Mouse (Mus musculus) mouse trophoblast stem cell (cell line): ENCODE data around the gene Gimap4.
"Not testable (repeated sequence)": the region's sequence is repeated elsewhere in the genome, so short reads cannot be mapped to it uniquely, and the experiment has no call there.

Experiments used
- in situ Hi-C, 2 experiments: fragments of 300-500 bp; cut with MseI, MboI; formaldehyde crosslinking; loops; 2 replicates in 1 of 2; 3 replicates in 1 of 2; pipeline ENCODE4 v1.15.1; 2025

Gimap4 gene

DNA sequence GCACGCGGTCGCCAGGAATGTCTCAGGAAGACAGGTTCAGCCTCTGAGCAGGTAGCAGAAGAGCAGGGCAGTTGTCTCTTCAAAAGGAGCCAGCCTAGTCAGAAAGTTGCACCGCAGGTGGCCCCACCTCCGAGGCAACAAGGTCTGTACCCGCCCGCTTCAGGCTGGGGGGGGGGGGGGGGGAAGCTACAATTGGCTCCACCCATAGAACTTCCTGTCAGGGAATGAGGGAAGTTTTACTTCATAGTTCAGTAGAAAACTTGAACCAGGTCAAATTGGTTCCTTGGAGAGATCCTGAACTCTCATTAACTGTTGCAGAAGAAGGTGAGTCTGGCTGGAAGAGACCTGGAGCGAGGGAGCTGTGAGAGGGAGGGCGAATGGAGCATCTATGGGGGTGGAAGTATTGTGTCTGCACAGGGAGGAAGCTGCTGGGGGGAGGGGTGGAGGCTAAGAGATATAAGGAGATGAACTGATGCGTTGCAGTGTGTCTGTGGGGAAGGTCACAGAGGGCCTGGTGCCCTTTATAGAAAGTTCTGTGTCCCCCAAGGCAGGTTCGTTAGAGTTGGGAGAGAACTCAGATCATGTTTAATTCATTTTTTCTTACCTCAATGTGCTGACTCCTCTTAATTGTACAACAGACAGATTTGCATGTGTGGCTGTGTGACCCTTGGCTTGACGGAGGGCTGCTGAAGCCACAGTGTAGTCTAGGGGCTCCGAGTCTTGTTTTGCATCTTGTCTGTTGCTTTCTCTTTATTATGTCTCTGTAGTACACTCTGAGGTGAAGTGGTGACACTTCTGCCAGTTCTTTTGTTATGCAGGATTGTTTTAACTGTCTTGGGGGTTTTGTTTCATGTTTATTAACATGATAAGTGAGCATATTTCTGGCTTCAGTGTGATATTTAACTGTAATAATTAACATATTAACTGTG is 8.2 kb upstream of the Gimap4 start, which contains the start of gene Gimap9:
Gene Gimap9, plus strand, starts transcription at position 199 of the 929 bp plus-strand sequence.
- in situ Hi-C loops: no loop called here

DNA sequence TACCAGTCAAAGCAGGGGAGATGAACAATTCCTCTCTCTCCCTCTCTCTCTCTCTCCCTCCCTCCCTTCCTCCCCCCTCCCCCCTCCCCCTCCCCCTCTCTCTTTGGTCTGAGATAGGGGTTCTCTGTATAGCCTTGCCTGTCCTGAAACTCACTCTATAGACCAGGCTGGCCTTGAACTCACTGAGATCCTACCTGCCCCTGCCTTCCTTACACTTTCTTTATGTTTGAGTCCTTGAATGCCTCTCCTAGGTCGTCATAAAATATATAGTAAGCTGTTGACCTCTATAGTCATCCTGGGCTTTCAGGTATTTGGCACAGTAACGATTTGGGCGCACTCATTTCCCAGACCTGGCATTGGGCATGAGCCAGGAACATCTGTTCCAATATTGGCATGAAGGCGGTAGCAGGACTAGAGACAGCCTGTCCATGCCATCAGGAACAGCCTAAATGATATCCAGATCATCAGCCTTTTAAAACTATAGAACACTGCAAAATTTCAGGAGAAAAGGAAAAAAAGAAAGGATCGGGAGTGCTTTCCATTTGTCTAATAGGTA is 7.4 kb upstream of the Gimap4 start:
- in situ Hi-C loops: no loop called here

DNA sequence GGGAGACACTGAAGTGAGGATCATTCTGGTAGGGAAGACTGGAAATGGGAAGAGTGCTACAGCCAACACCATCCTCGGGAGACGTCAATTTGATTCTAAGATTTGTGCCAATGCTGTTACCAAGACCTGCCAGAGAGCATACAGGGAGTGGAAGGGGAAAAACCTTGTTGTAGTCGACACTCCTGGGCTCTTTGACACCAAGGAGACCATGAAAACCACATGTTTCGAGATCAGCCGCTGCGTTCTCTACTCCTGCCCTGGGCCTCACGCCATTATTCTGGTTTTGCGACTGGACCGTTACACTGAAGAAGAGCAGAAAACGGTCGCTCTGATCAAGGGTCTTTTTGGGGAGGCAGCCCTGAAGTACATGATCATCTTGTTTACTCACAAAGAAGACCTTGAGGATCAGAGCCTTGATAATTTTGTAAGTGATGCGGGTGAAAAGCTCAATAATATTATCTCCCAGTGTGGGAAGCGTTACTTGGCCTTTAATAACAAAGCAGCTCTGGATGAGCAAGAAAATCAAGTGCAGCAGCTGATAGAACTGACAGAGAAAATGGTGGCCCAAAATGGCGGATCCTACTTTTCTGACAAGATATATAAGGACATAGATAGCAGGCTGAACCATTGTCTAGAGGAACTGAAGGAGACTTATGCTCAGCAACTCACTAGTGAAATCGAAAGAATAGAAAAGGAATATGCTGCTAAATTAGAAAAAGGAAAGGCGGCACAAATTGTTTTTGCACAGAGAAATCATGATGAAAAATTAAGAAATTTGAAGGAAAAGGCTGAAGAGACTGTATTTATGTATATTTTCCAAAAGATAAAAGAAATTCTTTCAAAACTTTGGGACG is 6.6 kb upstream of the Gimap4 start:
- in situ Hi-C loops: no loop called here

DNA sequence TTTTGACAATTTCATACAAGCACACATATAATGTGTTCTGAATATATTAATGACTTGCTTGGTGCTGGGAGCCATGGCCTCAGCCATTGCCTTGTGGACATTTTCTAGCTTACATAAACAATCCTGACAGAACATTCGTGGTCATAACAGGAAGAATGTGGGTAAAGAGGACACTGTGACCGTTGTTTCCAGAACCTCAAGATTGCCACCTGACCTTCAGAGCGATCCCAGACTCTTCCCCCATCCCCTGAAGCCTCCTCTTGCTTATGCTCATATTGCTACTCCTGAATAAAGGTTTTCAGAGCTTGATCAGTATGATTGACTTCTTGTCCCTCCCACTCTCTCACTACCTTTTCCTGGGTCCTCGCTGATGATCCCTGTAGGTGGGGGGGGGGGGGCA is 6.0 kb upstream of the Gimap4 start:
- in situ Hi-C loops: no loop called here

DNA sequence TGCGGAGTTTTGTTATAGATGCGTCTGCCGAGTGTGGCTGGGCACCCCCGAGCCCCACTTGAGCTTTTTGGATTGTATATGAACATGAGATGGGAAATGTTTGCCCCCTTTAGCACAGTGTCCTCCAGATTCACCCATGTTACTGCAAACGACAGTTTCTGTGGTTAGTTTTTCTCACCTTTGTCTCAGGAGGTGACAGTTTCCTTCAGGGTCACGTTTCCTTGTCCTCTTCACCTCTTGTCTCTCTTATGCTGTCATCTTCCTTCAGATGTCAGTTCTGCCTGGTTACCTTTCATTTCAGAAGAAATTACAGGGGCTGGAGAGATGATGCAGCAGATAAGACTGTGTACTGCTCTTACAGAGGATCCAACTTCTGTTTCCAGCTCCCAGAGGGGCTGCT is 4.6 kb upstream of the Gimap4 start:
- in situ Hi-C loops: no loop called here

DNA sequence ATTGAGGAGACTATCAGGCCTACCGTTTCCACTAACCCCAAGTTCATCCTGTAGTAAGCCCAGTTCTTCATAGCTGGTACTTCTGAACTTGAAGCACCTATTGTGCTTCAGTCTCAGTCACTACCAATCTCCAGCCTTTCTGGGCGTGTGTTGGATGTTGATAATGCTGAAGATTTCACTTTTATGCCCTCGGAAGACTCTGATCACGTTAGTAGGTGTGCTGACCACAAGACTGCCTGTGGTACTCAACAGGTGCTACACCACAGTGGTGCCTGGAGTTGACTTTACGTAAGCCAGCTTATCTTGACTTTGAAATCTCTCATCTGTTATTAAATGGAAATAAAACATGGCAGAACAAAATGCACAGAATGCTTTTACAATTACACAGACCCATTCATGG is 3.9 kb upstream of the Gimap4 start:
- in situ Hi-C loops: no loop called here

DNA sequence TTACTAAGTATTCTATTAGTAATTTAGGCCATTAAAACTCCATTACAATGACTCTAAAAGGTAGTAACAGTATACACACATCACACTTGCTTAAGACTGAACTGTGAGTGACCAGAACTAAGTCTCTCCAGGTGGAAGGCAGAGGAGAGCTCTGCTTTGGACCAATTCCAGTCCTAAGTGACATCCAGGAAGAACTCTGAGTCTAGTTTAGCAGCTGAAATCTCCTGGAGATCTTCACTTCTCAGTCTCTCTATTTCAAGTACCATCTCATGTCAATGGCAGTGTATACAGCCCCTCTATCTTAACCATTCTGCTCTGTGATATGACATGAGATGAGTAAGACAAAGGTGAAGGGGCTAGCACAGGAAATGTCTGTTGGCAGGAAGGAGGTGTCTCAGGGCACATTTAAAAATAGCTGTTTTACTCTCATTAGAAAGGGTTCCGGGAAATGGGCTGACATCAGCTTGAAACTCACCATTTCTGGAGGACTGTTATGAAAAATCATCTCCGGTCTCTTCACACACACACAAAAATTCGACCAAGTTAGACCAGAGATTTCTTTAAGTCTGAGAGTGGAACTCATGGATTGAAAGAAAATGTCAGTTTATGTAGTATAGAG is 2.8 kb upstream of the Gimap4 start:
- in situ Hi-C loops: no loop called here

DNA sequence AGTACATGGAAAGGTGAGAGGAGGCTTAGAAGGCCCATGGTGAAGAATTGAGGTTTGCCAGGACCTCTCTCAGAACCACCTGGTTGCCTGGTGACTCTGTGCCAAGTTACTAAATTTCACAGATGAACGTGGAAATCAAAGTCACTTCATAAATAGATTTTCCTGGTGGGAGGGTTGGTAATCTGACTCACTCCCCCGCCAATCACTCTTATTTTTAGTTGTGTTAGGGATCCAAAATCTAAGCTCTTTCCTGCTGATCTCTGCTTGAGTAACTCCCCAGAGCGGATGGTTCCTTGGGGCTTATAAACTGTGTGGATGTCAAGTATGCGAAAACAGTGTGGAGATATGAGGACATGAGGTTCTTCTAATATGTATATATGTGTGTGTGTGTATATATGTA is 2.1 kb upstream of the Gimap4 start:
- in situ Hi-C loops: no loop called here

DNA sequence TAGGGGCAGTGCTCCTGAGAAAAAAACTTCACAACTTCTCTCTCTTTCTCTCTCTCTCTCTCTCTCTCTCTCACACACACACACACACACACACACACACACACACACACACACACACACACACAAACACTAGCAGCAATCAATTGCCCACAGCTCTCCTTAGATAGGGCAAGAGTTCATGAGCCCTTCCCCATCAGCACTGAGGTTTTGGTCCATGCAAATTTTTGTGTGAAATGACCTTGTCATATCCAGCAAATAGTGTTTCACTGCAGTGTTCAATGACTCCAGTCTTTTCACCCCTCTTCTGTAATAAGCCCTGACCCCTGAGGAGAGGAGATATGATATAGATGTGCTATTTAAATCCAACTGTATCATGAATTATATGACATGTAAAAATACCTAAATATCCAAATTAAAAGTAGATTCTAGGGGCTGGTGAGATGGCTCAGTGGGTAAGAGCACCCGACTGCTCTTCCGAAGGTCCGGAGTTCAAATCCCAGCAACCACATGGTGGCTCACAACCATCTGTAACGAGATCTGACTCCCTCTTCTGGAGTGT is 1.0 kb upstream of the Gimap4 start:
- in situ Hi-C loops: not testable (repeated sequence)

DNA sequence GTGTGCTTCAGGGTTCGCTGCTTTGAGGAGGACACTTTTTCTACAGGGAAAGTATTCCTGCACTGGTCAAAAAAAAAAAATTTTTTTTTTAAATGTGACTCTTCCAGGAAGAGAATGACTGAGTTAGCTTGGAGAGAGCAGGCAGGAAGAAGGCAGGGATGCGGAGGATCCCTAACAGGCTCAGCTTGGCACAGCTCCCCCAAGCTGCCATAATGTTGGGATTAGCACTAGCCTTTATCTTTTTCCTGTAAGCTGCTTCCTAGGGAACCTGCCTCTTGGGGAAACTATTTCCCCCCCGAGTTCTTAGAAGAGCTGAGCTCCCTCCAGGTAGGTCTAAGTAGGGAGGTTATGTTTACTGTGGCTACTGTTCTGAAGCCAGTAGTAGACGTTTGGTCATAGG is 457 bp downstream of the Gimap4 start:
- in situ Hi-C loops: no loop called here

DNA sequence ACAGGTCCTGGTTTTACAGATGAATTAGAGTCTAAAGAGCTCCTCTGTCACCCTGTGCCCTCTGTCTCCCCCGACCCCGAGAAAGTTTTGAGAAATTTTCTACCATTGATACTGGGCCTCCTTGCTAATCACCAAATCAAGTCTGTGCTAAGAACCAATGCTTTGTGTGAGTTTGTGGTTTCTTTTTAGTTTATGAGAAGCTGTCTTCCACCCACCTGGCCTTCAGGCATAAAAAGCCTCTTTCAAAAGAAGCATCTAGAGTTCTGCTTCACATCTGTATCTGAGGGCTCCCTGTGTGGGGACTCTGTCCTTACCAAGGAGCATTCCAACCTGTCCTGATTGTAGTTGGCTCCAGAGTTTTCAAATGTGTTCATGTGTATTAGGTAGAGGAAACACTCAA is 902 bp downstream of the Gimap4 start:
- in situ Hi-C loops: no loop called here

DNA sequence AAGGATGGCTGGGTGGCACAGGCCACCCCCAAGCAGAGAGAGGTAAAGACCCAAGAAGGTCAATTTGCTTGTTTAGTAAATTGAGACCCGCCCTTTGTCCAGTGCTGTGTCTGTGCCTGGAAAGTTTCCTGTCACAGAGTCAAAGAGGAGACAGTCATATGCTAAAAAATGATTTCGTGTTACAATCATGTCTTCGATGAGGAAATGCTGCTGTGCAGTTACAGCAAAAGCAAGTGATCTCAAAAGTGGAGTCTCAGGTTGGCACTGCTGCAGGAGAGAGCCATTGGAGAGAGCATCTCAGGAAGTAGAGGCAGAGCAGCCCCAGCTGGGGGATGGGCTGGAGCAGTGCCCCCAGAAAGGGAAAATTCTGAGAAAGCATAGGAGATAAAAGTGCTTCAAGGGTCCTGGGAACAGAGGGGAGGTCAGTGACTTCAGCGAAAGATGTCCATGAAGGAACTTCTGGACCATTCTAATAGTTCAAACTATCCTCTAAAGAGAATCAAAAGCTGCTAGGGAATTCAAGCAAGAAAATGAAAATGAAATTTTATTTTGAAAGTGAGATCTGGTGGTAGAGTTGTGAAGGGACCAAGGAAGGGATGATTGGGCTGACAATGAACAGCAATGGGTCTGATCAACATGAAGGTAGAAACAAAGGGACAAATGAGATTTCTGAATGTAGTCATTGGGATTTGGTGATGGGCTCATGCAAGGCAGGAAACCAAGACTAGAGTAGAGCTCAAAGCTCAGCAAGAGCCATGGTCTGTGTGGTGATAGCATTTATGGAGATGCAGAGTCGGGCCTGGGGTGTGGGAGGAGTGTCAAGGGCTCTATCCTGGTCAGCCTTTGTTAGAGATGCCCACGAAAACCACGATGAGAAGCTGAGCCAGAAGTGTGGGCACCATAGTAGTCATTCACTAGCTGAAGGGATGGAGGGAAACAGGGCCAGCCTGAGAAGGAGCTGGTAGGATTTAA is 1.6 kb downstream of the Gimap4 start:
- in situ Hi-C loops: no loop called here

DNA sequence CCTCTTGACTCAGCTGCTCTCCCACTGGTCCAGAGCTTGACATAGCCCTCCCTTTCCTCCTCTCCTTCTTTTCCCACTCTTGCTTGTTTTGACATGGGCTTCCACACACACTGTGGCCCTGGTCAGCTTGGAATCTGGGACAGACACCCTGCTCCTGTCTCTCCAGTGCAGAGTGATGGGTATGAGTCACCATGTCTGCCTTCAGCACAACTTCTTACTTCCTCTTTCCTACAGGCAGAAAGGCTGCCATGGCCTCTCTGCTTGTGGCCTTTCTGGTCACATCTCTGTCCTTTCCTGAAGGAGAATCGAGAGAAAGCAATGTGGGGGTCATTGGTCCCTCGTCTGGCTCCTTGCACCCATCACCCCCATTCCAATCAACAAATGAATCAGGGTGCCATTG is 2.7 kb downstream of the Gimap4 start:
- in situ Hi-C loops: no loop called here

DNA sequence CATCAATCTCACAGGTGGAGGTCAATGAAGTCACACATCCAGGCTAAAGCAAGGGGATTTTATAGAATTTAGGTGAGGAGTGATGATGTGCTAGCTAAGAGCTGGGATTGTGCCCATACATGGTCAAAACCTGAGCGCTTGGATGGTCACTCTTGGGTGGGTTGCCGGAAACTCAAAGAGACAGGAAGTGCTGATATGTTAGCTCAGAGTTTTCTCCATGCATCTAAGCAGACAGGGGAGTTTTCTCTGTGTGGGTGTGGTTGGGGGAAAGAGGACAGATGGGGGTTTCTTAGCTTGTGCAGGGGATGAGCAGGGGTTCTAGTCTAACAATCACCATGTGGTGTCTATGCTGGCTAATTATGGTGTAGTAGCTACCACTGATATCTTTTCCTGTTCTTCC is 5.0 kb downstream of the Gimap4 start:
- in situ Hi-C loops: no loop called here

DNA sequence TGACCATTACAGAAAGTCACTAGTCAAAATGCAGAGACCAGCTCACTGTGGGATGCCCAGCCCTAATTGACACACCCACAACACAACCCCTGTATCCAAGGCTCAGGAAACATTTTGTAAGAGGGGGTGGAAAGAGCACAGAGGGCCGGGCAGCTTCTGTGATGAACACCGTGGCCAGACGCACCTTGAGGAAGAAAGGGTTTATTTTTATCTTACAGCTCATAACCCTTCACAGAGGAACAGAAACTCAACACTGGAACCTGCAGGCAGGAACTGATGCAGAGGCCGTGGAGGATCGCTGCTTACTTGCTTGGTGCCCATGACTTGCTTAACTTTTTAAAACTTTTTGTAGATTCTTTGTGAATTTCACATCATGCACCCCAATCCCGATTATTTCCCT is 8.6 kb downstream of the Gimap4 start:
- in situ Hi-C loops: no loop called here

DNA sequence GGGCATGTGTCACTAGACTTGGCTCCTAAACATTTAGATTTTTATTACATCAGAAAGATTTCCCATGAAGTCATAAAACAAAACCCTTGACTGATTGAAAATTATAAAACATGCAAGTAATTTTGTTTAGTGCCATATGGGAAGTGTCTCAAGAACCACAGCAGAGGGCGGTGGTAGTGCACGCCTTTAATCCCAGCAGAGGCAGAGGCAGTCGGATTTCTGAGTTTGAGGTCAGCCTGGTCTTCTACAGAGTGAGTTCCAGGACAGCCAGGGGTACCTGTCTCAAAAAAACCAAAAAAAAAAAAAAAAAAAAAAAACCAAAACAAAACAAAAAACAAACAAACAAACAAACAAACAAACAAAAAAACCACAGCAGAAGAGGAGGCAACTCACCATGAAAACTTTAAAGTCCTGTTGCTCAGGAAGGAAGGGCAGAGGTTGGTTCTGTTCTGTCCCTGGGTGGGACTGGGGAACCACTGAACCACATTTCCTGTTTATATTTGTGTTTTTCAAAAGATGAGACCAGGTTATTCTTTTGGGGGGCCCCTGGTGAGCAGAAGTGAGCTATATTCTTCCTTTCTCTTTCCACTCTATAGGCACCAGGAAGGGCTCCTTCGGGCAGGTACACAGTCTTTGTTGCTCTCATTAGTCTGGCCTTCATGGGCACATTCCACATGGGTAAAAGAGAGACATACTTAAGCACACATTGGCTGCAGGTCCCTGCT is 12.6 kb downstream of the Gimap4 start:
- in situ Hi-C loops: no loop called here

DNA sequence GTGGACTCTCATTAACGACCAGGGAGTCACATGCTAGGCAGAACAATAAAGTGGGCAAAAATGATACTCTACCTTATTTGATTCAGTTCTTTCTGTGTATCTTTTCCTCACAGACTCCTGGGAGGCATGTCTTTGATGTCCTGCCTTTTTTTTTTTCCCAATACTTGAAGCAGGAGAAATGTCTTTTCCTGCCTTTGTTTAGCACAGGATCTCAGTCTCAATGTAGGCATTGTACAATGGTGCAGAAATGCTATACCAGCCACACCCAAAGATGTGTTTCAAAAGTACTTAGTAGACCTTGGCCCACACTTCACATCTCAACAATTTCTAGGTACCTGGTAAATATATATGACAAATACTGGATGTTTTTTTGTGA is 13.2 kb downstream of the Gimap4 start:
- in situ Hi-C loops: no loop called here

DNA sequence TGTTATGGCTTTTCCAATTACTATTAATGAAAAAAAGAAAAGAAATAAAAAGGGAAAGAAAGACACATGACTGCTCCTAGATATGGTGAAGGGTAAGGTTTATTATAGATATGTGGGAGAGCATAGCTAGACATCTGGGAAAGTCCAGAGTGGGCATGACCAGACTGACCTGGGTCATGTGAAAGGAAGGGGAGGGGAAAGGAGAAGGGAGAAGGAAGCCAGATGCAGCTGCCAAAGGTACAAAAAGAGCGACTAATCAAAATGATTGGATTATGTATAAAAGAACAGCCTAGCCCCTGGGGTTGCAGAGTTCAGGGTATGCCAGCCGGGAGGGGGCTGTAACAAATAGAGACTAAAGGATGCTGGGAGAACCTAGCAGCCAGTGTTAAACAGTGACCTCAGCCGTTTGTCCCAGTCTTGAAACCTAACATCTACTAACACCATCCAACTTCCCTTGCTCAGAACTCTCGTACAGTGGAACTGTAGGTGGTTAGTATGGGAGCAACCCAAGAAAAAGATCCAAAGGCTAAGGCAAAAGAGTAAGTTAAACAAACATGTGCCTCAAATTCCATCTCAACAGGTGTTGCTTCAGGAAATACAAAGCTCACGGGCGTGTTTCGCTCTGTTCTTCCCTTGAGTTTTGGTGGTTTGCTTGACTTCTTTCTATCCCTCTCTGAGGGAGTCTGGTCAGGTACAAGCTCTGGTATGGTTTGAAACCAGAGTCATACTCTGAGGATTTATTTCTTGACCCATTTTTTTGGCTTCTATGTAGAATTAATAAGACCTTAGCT is 13.9 kb downstream of the Gimap4 start:
- in situ Hi-C loops: no loop called here

DNA sequence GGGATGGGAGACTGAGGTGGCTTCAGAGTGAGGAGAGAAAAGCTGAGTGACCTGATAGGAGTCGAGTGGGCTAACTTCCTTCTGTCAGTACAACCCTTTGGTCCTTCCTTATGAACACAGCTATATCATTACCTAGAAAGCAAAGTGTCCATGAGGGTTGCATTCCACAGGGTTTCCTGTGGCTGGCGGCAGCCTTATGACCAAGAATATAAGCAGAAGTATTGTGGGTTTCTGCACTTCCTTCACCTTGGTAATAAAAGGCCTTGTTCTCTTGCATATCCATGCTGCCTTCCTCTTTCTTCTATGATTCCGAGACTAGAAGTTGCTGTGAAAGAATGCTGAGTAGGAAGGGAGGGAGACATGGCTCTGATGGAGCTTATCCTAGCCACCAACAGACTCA is 14.5 kb downstream of the Gimap4 start:
- in situ Hi-C loops: no loop called here
